Mouse (Mus musculus) megakaryocyte, adult 5-6 weeks (primary cell): ENCODE data around the gene Smarca5. TPM values are rescaled to one million over a fixed set of nuclear protein-coding genes. Genes with fewer than 3 reads are reported as not detected.

Experiments used
- ATAC-seq: 2 replicates; pipeline ENCODE4 v1.8.0; 2016; ENCODE audit warnings: mild to moderate bottlenecking, inconsistent platforms; ENCODE audit not compliant: poor library complexity, severe bottlenecking
- total RNA-seq, 2 experiments: library from RNA; stranded (forward) in 1 of 2; stranded (reverse) in 1 of 2; fragments of 153-499, 151-499 nt in 1 of 2; fragments of 221-1000, 200-1000 nt in 1 of 2; gene quantifications; 2 replicates each; pipeline versions ENCODE4 v1.2.3 to v1.2.4; 2015 to 2017

Gene Smarca5
- total RNA-seq, 2 experiments from 2014 or later, result 76.6 to 122 TPM

- peak; percentile 62 for ATAC-seq
Measured at GRCm38 (mm10) chr8:80669277-80669901, 69.9 kb downstream of the Smarca5 start.

- ATAC-seq, result no peak
Measured at GRCm38 (mm10) chr8:80663476-80663875, 75.8 kb downstream of the Smarca5 start.

- 0 out of 2 replicates have a peak, but pooled peaks have one; percentile 27 for ATAC-seq
Measured at GRCm38 (mm10) chr8:80661055-80661454, 78.2 kb downstream of the Smarca5 start.

- ATAC-seq, result no peak
Measured at GRCm38 (mm10) chr8:80657639-80658038, 81.7 kb downstream of the Smarca5 start.

Other genes with a start within 250 kb of the Smarca5 start
- gene Gypa, start 245.7 kb downstream of the Smarca5 start, total RNA-seq (2015), result 6.1 and 14.6 TPM in 2 replicates
- 6.5 and 18.3 TPM in 2 replicates for gene Gypa, start 245.7 kb downstream of the Smarca5 start, total RNA-seq (2017)
- gene Frem3, start 128.4 kb downstream of the Smarca5 start, total RNA-seq (2015), result not detected in 2 replicates
- not detected in 2 replicates for gene Frem3, start 128.4 kb downstream of the Smarca5 start, total RNA-seq (2017)
- gene Gab1, start 141.0 kb upstream of the Smarca5 start, total RNA-seq (2015), result 3.7 and 7.6 TPM in 2 replicates
- 1.4 and 1.7 TPM in 2 replicates for gene Gab1, start 141.0 kb upstream of the Smarca5 start, total RNA-seq (2017)